Mouse (Mus musculus) ovary, adult 18-20 months (tissue): ENCODE results near the gene Gm28035.

ENCODE experiments used
- DNase-seq: peaks from one replicate; pipeline ENCODE4 v3.0.0; 2022; ENCODE audit warnings: low spot score, mixed read lengths

The Gm28035 gene

DNA sequence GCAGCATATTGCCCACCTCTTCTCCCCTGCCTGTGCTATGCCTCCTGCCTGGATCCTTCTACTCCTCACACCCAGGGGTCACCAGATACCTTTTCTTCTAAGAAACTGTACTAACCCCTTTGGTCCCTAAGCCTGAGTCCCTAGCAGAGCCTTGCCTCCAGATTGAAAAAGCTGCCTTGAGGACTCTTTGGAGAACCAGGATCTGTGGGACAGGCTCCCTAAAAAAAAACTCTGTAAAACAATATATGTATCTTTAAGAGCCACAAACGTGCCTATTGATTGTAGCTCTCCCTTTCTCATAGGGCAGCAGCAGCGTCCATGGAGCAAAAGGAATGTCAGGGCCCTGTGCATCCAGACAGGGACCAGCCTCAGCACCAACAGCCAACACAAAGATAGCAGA is at the start of gene Gm28035:
Gene Gm28035 (plus strand): TSS at position 301 of the 400 bp plus-strand sequence.
- no peak for DNase-seq

DNA sequence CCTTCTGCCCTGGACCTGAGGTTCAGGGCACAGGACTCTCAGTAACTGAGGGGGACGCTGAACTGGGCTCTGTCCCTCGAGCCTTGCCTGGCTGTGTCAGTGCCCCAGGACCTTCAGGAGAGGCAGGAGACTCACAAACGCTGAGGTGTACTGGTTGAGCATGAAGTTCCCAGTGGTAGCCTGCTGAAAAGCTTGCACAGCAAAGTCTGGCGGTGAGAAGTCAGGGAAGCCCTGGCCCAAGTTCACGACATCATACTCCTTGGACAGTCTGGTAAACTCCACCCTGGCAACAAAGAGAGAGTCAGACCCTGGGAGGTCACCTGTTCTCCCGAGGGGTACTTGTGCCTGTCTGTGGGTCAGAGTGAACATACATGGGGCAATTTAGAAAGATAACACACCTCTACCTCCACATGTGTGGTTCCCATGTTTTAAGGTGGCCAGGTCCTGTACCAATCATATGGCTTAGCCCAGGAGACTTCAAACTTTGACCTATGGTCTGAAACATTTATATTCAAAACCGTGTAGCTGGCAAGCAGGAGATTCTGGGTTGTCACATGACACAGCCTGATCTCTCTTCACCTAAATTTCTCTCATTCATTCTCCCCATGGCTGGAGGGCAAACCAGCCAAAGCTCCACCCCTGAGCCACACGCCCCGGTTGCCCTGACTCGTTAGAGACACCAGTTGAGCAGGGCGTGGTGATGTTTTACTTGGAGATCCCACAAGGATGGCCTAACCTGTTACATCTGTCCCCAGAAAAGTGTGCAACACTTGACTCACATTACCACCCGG is 48.4 kb upstream of the Gm28035 start:
- no peak for DNase-seq

DNA sequence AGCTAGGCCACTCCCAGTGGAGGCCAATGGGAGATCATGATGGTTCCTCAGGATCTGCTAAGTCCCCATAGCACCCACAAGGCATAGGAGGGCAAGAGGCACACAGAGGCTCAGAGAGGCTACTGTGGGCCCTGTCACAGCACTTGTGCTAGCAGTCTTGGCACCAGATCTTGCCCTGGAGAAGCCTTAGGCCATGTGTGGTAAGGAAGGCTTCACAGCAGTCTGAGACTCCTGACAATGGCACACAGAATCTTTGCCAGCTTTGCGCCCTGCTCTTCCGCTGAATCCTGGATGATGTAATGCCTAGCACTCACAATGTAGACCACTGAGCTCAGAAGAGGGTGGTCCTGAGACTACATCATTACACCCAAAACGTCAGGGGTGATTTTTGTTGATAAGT is 45.7 kb upstream of the Gm28035 start:
- no peak for DNase-seq

DNA sequence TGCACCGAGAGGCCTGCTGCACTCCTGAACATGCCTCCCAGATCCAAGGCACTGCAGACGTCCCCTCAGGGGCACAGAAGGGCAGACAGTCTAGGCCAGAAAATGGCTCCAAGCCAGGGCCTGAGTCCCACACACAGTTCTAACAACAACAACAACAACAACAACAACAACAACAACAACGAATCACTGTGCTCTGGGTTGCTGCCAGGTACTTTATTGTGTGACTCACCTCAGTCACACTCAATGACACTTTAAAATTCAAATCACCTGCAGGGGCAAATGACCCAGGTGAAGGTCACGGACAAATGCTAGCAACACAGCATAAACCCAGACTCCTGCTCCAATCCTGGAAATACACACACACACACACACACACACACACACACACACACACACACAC is 42.3 kb upstream of the Gm28035 start:
- DNase-seq, result no peak

DNA sequence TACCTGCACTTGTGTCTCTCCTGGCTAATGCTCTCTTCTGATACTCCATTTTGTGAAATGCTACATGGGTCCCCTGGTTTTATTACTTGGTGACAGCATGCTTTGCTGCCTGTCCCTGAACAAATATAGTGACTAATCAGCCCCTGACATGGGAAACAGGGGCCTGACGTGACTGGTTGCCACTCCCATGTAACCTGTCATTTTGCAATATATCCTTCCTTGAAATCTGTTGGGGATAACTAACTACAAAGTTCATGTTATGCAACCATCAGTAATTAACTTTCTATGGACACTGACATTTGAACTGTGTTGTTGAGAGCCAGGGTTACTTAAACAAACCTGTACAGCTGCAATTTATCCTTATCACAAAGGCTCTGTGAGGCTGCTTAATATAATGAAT is 40.4 kb upstream of the Gm28035 start:
- DNase-seq, result no peak

DNA sequence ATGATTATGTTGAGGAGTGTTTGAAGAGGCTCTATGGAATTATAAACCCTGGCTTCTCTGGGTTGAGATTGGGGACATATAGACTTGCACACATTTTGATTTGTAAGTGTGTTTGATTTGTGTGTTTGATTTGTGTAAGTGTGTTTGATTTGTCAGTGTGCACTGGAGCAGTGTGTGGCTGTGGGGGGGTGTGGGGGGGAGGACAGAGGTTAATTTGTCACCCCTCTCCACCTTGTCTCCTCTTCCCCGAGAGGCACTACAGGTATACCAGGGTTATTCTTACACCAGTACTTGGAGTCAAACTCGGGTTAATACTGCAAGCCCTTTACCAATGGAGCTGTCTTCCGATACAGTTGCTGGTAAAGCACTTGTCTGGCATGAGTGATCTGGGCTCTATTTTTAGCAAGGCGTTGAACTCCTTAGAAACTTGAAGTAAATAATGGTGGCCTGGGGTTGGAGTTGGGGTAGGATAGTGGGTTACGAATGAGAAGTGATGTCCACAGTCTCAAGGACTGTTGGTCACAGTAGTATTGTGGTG is 39.9 kb upstream of the Gm28035 start:
- DNase-seq, result no peak

DNA sequence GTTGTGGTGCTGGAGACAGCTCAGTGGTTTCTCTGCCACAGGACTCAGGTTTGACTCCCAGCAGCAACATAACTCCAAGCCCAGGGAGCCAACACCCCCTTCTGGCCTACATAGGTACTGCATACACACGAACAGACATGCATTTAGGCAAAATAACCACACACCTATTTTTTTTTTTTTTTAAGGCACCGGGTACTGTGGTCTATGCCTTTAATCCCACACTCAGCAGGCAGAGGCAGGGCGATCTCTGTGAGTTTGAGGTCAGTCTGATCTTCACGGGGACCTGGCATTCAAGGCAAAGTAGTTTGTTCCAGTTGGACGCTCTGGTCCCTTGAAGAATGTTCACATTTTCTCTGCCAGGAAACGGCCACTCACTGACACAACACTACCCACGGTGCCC is 36.9 kb upstream of the Gm28035 start:
- no peak for DNase-seq

DNA sequence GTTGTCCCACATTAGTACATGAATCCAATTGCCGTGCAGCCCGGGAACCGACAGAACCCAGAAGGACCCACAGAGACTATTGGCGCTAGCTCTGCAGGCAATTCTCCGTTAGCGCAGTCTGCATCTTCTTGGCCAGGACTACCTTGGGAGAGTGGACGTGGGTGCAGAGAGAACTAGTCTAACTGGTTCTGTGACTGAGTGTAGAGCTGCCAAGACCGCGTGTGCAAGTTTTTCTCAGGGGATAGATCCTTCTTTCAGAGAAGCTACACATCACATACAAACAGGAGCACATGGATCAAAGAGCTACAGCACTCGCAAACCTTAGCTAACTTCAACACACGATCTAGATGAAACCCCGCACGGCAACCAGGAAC is 35.1 kb upstream of the Gm28035 start:
- no peak for DNase-seq

DNA sequence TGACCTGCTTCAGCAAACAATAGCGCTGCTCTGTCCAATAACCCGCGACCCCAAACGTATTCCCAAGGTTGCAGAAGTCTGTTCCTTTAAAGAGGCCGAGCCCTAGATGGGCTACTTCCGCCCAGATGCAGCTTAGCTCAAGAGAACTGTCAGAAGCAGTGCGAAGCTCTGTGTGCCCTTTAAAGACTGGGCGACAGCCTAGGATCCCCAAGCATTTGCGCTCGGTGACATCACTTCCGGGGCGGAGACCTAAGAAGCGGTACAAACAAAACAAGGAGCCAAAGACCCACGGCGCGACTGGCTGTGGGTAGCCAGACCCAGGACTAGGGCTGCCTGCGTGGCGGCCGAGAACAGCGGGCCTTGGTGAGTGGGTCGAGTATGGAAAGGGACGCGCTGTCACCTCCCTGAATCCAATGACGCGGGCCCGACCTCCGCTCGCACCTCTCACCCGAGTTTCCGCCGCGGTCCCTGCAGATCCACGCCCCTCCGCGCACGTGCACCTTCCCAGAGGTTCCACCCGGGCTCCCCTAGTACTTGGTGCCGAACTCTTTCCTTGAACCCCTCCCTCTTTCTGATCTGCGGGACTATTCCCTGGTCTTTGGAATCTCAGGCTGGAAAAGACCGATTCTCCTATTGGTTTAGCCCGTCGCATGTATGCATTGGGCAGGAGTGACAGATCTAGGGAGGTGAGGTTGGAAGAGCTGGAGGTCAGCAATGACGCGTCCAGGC is 34.6 kb upstream of the Gm28035 start, which contains the start of gene Kyat1:
Gene Kyat1 (minus strand): TSS at position 219 of the 729 bp plus-strand sequence.
- DNase-seq, result peak; percentile 84

DNA sequence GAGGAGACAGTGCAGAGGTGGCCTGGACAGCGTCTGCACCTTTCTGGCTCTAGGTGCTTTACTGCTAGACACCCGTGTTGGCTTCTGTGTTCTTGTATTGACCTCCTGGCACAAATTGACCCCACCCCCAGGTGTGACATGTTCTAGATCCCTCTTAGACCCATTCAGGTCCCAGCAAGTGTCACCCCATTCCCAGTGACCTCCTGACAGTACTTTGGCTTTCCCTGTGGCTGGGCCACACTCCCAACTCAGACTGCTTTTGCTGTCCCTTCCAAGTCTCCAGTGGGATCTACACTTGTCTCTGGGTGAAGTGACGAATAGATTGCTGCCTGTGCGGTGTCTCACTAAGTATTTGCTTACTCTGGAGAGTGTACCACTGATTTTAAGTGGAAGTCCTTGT is 33.0 kb upstream of the Gm28035 start:
- DNase-seq, result no peak

DNA sequence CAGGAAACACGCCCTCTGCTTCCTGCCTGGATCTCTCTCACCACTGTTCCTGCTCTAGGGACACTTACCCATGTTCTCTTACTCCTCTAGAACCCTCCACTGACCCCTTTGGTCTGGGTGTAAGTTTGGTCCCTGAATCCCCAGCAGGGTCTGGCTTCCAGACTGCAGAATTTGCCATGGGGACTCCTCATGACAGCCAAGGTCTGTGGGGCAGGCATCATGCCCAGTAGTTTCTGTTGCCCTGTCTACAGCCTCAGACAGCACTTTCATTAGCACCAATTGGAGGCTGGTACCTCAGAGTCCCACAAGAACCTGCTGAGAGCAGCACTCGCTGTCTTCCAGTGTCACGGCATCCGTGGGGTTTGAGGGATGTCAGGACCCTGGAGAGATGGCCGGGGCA is 32.5 kb upstream of the Gm28035 start:
- DNase-seq, result no peak

DNA sequence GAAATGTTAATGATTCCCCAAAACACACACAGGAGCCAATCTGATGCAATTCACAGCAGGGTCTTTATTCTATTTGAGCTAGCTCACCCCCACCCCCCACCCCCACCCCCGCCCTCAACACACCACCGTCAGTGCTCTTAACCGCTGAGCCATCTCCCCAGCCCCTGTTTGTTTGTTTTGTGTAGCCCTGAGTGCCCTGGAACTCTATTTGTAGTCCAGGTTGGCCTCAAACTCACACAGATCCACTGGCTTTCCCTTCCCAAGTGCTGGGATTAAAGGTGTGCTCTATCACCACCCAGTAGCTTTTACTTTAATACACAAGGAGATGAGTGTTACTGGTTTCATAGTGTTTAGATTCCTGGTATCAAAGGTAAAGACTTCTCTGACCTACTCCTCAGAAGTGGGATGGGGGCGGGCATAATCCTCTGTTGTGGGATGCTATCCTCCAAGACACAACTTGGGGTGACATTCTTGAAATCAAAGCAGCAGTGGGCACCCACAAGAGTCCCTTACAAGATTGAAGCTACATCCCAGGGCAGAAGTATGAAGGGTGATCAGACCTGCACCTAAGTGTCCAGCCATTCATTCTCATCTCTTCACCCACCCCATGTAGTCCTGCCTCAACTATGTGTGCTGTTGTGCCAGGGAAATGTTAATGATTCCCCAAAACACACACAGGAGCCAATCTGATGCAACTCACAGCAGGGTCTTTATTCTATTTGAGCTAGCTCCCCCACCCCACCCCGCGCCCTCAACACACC is 28.8 kb upstream of the Gm28035 start:
- no peak for DNase-seq

DNA sequence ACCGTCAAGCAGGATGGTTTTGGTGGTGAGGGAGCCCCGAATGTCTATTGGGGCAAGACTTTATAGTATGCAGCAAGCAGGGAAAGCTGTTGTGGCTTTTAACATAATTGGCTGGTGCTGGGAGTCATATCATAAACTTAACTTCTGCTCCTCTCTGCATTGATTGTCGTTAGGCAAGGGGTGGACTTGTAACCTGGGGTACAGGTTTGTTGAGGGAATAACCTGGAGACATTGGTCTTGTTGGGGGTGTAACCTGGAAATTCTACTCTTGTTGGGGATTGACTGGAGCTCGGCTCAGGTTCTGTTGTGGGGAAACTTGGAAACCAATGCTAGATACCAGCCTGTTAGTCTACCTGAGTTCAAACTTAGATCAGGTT is 28.2 kb upstream of the Gm28035 start:
- no peak for DNase-seq

DNA sequence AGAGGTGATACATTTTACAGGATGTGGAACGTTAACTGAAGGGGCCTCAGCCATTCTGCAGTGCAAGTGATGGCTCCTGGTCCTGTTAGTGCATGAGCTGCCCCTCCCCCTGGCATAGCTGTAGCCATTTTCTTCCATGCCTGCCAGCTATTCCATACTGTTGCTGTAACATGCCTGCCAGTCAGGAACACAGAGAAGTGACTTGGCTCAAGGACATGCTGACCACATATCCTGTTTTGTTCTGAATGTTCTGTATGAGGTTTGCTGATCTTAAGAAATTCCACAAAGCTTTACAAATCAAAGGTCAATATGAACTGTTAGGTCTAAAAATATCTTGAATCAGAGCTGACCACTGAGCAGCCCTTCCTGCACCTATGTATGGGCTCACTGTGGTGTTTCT is 27.4 kb upstream of the Gm28035 start:
- no peak for DNase-seq

DNA sequence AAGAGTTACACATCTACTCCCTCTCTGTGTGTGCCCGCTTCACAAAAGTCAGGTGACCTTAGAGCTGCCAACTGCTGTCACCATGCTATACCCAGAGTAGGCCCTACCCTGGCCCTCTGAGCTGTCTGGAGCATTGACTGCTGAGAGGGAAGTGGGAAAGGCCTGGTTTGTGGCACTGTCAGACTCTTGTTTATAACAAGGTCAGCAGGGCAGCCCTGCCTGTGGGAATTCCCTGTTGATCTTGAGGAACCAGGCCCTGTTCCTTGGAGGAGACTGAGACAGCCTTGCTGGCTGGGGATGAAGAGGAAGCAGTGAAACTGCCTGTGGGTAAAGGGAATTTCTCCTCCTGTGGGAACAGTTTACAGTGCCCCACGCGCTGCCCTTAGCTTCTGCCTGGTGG is 25.6 kb upstream of the Gm28035 start:
- DNase-seq, result no peak

DNA sequence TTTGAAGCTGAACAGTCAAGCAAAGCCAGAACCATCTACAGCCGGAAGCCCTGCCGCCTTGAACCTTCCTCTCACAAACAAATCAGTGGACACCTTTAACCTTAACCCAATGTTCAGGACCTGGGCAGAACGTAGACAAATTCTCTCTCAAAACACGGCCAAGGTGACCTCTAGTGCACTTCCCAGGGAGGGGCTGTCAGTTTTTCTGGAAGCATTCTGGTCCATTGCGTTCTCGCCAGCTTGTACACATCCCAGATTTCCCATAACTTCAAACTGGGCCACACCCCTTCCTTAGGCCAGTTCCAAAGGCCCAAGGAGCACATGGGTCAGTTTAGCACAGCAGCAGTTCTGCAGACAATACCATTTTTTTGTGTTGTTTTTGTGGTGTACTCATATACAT is 24.9 kb upstream of the Gm28035 start:
- no peak for DNase-seq

DNA sequence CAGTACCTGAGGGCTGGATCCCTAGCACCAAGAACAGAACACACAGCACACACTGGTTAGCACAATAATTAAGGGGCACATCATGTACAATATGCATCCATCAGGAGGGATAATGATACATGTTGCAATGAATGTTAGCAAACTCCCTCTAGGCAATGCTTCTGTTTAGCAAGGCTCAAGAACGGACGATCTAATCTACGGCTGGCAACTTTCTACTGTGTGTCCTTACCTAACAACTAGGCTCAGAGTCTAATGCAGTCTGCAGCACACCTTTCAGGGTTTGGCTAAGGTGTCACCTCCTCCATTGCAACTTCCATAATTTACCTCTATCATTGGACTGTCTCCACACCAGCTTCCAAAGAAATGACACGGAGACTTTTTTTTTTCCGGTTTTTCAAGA is 24.1 kb upstream of the Gm28035 start:
- DNase-seq, result no peak

DNA sequence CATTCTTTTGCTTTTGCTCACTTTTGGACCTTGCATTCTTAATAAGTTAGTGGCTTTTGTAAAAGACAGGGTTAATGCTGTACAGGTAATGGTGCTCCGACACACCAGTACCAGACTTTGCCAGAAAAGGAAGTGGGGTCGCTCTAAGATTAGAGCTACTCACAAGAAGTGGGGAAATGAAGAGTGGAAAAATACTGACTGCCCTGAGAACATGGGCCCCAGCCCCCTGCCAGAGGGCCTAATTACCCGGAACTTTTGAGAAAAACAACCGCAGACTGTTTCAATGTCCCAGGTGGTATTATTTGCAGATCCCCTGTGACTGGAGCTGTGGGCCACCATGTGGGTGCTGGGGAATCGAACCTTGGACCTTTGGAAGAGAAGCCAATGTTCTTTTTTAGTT is 4.8 kb upstream of the Gm28035 start:
- DNase-seq, result no peak

DNA sequence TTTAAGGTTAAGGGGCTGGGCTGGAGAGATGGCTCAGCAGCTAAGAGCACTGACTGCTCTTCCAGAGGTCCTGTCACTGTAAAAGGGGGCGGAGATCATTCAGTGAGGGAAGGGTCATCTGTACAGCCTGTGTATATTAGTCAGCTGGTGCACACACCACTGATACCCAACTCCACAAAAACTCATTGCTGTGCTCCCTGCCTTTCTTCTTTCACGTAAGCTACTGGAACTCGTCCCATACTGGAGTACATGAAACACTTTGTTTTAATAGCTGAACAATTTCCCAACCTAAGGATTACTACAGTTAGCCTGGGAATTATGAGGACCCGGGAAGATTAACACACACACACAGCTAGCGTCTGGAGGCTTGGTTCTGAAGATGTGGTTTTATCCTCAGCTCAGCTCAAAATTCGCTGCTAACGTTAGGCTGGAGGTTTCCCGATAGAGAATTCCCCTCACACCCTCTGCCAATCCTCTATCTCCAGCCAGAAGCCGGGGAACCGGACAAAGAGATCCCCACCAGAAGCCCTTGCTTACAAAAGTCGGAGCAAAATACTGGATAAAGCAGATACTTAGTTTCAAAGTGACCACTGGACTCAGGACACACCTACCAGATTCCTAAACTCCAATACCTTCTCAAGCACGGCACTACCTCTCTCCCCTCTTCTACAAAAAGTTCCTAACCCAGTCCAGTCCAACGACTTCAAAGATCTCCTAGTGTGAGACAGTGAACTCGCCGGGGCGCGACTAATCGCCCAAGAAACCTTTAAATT is 3.8 kb upstream of the Gm28035 start:
- DNase-seq, result no peak

DNA sequence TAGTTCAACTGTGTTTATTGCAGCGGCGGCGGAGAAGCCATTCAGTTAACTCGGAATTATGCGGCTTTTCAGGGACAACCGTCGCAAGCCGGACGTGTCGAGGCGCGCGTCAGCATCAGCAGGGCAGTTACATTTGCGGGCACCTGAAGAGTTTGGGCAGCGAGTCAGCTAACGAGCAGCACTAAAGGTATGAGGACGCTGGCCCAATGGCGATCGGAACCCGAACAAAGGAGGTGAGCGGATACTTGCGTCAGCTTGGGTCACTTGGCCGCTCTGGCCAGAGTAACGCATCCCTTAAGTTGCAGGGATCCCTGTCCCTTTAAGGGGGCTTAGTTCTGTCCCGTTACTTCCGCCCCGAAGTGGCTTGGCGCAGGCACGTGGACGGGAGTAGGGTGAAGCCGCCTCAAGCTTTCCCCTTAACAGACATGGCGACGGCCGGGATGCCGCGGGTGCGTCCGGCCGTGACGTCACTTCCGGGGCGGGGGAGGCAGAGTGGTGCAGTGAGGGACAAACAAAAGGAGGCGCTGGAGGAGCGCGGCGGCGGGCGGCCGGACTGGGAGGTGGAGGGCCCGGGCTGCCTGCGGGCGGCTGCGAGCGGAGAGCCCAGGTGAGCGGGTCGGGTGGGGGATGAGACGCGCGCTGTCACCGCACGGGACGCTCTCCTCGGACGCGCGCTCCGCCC is 3.0 kb upstream of the Gm28035 start, which contains the start of gene Lrrc8a:
Gene Lrrc8a (plus strand): TSS at position 517 of the 682 bp plus-strand sequence.
- peak; percentile 99 for DNase-seq

DNA sequence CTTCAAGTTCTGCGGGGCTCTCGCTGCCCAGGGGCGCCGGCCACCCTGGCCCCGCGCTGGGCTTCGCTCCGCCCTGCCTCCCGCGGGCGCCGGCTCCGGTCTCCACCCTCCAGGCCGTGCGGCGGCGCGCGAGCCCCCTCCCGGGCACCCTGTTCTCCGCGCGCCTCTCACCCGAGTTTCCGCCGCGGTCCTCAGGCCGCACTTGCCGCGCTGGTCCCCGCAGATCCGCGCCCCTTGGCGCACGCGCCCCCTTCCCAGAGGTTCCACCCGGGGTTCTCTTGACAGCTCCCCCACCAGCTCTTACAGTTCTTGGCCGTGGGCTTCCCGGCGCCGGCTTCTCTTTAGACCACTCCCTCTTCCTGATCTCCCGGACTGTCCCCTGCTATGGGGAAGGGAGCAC is 2.5 kb upstream of the Gm28035 start:
- no peak for DNase-seq
